Mouse (Mus musculus): ENCODE measurements around the gene Gm11239.
"Not testable (repeated sequence)": the region's sequence is repeated elsewhere in the genome, so short reads cannot be mapped to it uniquely, and the experiment has no call there.

Gene Gm11239

DNA sequence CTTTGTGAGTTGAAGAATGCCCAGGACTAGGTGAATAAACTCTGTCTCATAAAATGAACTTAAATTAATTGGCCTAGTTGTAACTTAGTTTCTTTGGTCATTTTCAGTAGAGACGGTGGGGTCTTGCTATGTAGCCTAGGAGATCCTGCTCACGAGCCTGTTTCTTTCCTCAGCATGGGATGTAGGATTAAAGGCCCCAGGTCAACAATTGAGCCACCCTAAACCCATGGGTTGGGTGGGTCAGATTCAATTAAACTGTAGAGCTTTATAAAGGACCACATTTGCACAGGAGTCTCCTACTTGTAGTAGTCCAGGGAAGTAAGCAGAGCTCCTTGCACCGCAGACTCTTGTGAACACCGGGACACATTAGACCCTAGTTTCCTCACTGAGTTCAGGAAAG lies at the start of gene Gm11239:
Gene Gm11239 (plus strand): TSS at position 301 of the 400 bp plus-strand sequence.
- DNase-seq: not testable (repeated sequence)

- not testable (repeated sequence) for DNase-seq
These were observed 45.5 kb upstream of the Gm11239 start, which contains the start of gene Gm11237 for GRCm38 (mm10) chr4:73622684-73623083. Gene Gm11237 (plus strand): TSS chr4:73622984.

GRCm38 (mm10) chr4:73637821-73638220 lies 30.3 kb upstream of the Gm11239 start, which contains the start of gene Gm11236:
Gene Gm11236 (plus strand): TSS chr4:73638121.
- not testable (repeated sequence) for DNase-seq

- DNase-seq: not testable (repeated sequence)
These were observed 6.3 kb upstream of the Gm11239 start for GRCm38 (mm10) chr4:73661864-73662263.

DNA sequence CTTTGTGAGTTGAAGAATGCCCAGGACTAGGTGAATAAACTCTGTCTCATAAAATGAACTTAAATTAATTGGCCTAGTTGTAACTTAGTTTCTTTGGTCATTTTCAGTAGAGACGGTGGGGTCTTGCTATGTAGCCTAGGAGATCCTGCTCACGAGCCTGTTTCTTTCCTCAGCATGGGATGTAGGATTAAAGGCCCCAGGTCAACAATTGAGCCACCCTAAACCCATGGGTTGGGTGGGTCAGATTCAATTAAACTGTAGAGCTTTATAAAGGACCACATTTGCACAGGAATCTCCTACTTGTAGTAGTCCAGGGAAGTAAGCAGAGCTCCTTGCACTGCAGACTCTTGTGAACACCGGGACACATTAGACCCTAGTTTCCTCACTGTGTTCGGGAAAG lies 15.1 kb downstream of the Gm11239 start, which contains the start of gene Gm428:
Gene Gm428 (plus strand): TSS at position 301 of the 400 bp plus-strand sequence.
- DNase-seq: not testable (repeated sequence)

GRCm38 (mm10) chr4:73718761-73719160 lies 50.6 kb downstream of the Gm11239 start:
- no peak for DNase-seq

GRCm38 (mm10) chr4:73719819-73720218 lies 51.7 kb downstream of the Gm11239 start:
- no peak for DNase-seq
